Mouse (Mus musculus) lung, postnatal 4 days (tissue): ENCODE data around the gene Trim2.
A peak's percentile ranks its signal among the peaks of the same experiment; 100 is the strongest.

ENCODE experiments used
- DNase-seq, 2 experiments: peaks; one replicate each; pipeline ENCODE4 v3.0.0; 2021

The Trim2 gene

GRCm38 (mm10) chr3:84181717-84182116, 125.0 kb downstream of the Trim2 start:
- no peak for DNase-seq

- no peak for DNase-seq
These were observed 125.6 kb downstream of the Trim2 start for GRCm38 (mm10) chr3:84181102-84181501.

GRCm38 (mm10) chr3:84180304-84180703, 126.4 kb downstream of the Trim2 start:
- no peak for DNase-seq

GRCm38 (mm10) chr3:84177834-84178233, 128.8 kb downstream of the Trim2 start:
- no peak for DNase-seq

- peak; percentile 73 to 84 for DNase-seq
These were observed 131.1 kb downstream of the Trim2 start for GRCm38 (mm10) chr3:84175337-84176315.

GRCm38 (mm10) chr3:84173581-84174154, 133.0 kb downstream of the Trim2 start, which contains the start of gene Gm6525:
Gm6525 (plus strand) TSS chr3:84174104.
- DNase-seq = no peak

- DNase-seq = no peak
These were observed 134.3 kb downstream of the Trim2 start for GRCm38 (mm10) chr3:84172406-84172805.

- no peak for DNase-seq
These were observed 137.2 kb downstream of the Trim2 start for GRCm38 (mm10) chr3:84169393-84170005.

GRCm38 (mm10) chr3:84168943-84169342, 137.7 kb downstream of the Trim2 start:
- DNase-seq = no peak

- DNase-seq = no peak
These were observed 140.6 kb downstream of the Trim2 start for GRCm38 (mm10) chr3:84166073-84166472.

- no peak for DNase-seq
These were observed 141.3 kb downstream of the Trim2 start for GRCm38 (mm10) chr3:84165391-84165790.

- DNase-seq = no peak
These were observed 148.9 kb downstream of the Trim2 start for GRCm38 (mm10) chr3:84157559-84158350.

- no peak for DNase-seq
These were observed 149.7 kb downstream of the Trim2 start for GRCm38 (mm10) chr3:84157011-84157410.

- no peak for DNase-seq
These were observed 150.6 kb downstream of the Trim2 start for GRCm38 (mm10) chr3:84156105-84156504.

GRCm38 (mm10) chr3:84155558-84156006, 151.1 kb downstream of the Trim2 start, which contains the start of gene Mnd1:
Mnd1 (minus strand) TSS chr3:84155786.
- DNase-seq = peak; percentile 98 to 100

- DNase-seq = no peak
These were observed 151.5 kb downstream of the Trim2 start for GRCm38 (mm10) chr3:84155146-84155545.

- DNase-seq = no peak
These were observed 151.9 kb downstream of the Trim2 start for GRCm38 (mm10) chr3:84154721-84155141.

GRCm38 (mm10) chr3:84149831-84150230, 156.8 kb downstream of the Trim2 start:
- no peak for DNase-seq

- DNase-seq = no peak
These were observed 165.7 kb downstream of the Trim2 start for GRCm38 (mm10) chr3:84140947-84141346.

- DNase-seq = no peak
These were observed 170.2 kb downstream of the Trim2 start for GRCm38 (mm10) chr3:84136509-84136908.

GRCm38 (mm10) chr3:84135933-84136332, 170.7 kb downstream of the Trim2 start:
- peak in 1 of 2 experiments; percentile 25 for DNase-seq

- DNase-seq = peak; percentile 41 to 50
These were observed 171.3 kb downstream of the Trim2 start for GRCm38 (mm10) chr3:84135387-84135786.
